Mouse (Mus musculus) neural tube, embryonic 14.5 days (tissue): ENCODE measurements around the gene Ets1. TPM values are rescaled to one million over a fixed set of nuclear protein-coding genes. Genes with fewer than 3 reads are reported as not detected.

Source experiments
- ATAC-seq: fragments of 200-750 bp; cut with Nextera tagmentation; 2 replicates; pipeline ENCODE4 v1.8.0; 2017; ENCODE audit warnings: low read depth, mild to moderate bottlenecking, moderate TSS enrichment, moderate library complexity
- H3K27ac ChIP-seq: fragments of 300-500 bp; sonication (generic); 2 replicates; pipeline ENCODE4 v1.5.1; 2014; ENCODE audit warnings: low read depth, mild to moderate bottlenecking, control low read depth, low read length, moderate library complexity, mixed read lengths
- H3K27me3 ChIP-seq: fragments of 300-500 bp; sonication (generic); 2 replicates; pipeline ENCODE4 v1.6.1; 2014; ENCODE audit warnings: low read length; ENCODE audit not compliant: control insufficient read depth, insufficient read depth
- H3K36me3 ChIP-seq: fragments of 300-500 bp; sonication (generic); 2 replicates; pipeline ENCODE4 v1.6.1; 2014; ENCODE audit warnings: low read length, mixed read lengths; ENCODE audit not compliant: control insufficient read depth, insufficient read depth
- H3K4me1 ChIP-seq: fragments of 300-500 bp; sonication (generic); 2 replicates; pipeline ENCODE4 v1.6.1; 2014; ENCODE audit warnings: low read length; ENCODE audit not compliant: control insufficient read depth, insufficient read depth
- H3K4me2 ChIP-seq: fragments of 300-500 bp; sonication (generic); 2 replicates; pipeline ENCODE4 v1.6.1; 2014; ENCODE audit warnings: mild to moderate bottlenecking, low read depth, low read length, control low read depth
- H3K4me3 ChIP-seq: fragments of 300-500 bp; sonication (generic); 2 replicates; pipeline ENCODE4 v1.5.1; 2014; ENCODE audit warnings: low read depth, low read length, control low read depth, mixed read lengths
- H3K9ac ChIP-seq: fragments of 300-500 bp; sonication (generic); replicated peaks from 2 replicates; pipeline ENCODE4 v1.6.1; 2014; ENCODE audit warnings: low read depth, mild to moderate bottlenecking, control low read depth, low read length, mixed read lengths
- H3K9me3 ChIP-seq: fragments of 300-500 bp; sonication (generic); 2 replicates; pipeline ENCODE4 v1.6.1; 2016; ENCODE audit warnings: low read length; ENCODE audit not compliant: control insufficient read depth
- WGBS: fragments of 180-500 bp; shearing (Covaris S2); extraction: QIAGEN DNeasy Blood & Tissue Kit; methylation state at CpG from one replicate; pipeline ENCODE4 v1.1.7; 2014; 5-methylcytosine and 5-hydroxymethylcytosine counted together
- polyA plus RNA-seq: library from polyadenylated mRNA; unstranded; fragments of >200 nt; fragmentation: Nextera tagmentation; extraction: Ambion mirVana; gene quantifications from 2 replicates; pipeline ENCODE4 v1.2.1, GENCODE M21; 2014

The Ets1 gene
- 11.6 and 23.7 TPM in 2 replicates for polyA plus RNA-seq

DNA sequence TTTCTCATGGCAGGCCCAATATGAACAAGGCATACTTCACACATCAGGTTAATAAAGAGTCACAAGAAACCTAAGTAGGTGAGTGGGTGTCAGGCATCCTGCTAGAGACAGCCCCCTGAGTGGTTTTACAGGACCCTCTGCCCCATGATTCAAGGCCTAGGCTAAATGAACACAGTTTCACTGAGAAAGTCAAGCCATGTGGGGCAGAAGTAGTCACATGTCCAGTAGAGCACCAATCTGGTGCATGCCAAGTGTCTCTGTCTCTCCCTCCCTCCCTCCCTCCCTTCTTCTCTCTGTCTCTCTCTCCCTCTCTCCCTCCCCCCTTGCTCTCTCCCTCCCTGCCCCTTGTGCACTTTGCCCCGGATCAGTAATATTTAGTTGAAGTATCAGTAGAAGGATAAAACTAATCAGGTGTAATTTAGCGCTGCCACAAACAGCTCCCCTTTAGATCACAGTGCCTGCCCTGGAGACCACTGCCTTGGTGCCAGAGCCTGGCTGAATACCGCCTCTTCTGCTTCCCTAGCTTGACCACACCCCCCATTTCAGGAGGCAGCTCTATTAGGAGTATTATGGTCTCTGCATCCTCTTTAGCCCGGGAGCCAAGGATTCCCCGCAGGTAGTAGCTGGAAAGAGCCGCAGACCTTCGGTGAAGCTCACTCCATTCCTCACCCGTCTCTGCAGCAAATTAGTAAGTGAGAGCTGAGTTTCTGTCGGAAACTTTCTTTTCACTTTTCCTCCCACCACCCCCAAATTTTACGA, at the start of gene Ets1:
TSS of gene Ets1 (plus strand) at position 595 of the 759 bp plus-strand sequence.
- H3K27ac ChIP-seq = no peak within 1 kb of the TSS
- H3K4me1 ChIP-seq = no peaks in the 10 kb centered on the region
- WGBS = 1% methylated on average over 10 of the region's 10 CpGs
- no peaks in the 10 kb centered on the region for H3K36me3 ChIP-seq
- peaks cover 5% of the 10 kb centered on the region; the same call in 1 of the 2 replicates for H3K27me3 ChIP-seq
- H3K4me3 ChIP-seq = no peak within 1 kb of the TSS
- no peak for ATAC-seq
- H3K9me3 ChIP-seq = no peaks in the 10 kb centered on the region
- no peak within 1 kb of the TSS for H3K9ac ChIP-seq
- 0 out of 2 replicates have a peak within 1 kb of the TSS, but pooled peaks have one; percentile 0 for H3K4me2 ChIP-seq

DNA sequence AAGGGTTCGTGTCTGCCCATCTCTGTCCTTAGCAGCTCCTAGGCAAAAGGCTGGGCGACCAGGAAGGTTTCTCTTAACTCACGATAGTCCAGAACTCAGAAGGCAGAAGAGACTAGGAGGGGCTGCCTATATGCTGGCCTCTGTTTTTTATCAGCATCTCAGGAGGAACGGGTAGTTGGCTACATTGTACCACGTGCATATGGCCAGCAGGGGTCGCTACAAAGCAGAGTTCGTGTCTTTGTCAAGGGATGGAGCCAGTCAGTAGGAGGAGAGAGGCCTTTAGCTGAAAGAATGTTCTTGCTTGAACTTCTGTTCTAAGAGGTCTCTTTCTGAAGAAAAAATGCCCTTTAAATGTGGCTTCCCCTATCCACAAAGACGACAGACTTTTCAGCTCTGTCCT, 46.1 kb upstream of the Ets1 start:
- WGBS = 11% methylated on average over 8 of the region's 8 CpGs
- Histone ChIP-seq H3K36me3 (no peaks in the 10 kb centered on the region), H3K4me3 (no peak overlapping the region), H3K9me3 (no peaks in the 10 kb centered on the region), H3K4me1 (0 out of 2 replicates have a peak, but pooled peaks cover 3% of the 10 kb centered on the region), H3K27me3 (no peaks in the 10 kb centered on the region), H3K27ac (no peak overlapping the region), H3K4me2 (no peak overlapping the region), H3K9ac (no peak overlapping the region)
- ATAC-seq = peak; percentile 79

- no peak for ATAC-seq
- H3K27ac ChIP-seq = no peak overlapping the region
- H3K4me2 ChIP-seq = no peak overlapping the region
- H3K4me3 ChIP-seq = no peak overlapping the region
- no peaks in the 10 kb centered on the region for H3K36me3 ChIP-seq
- H3K4me1 ChIP-seq = 0 out of 2 replicates have a peak, but pooled peaks cover 3% of the 10 kb centered on the region
- no peak overlapping the region for H3K9ac ChIP-seq
- WGBS = 47% methylated on average over 5 of the region's 5 CpGs
- H3K27me3 ChIP-seq = no peaks in the 10 kb centered on the region
- no peaks in the 10 kb centered on the region for H3K9me3 ChIP-seq
Observed at GRCm38 (mm10) chr9:32590571-32590970, 45.5 kb upstream of the Ets1 start.

GRCm38 (mm10) chr9:32591732-32592582, 44.1 kb upstream of the Ets1 start:
- H3K9me3 ChIP-seq = no peaks in the 10 kb centered on the region
- 0 out of 2 replicates have a peak overlapping the region, but pooled peaks have one; percentile 17 for H3K4me2 ChIP-seq
- H3K36me3 ChIP-seq = no peaks in the 10 kb centered on the region
- H3K9ac ChIP-seq = no peak overlapping the region
- H3K27ac ChIP-seq = no peak overlapping the region
- WGBS = 9% methylated on average over 14 of the region's 14 CpGs
- ATAC-seq = peak; percentile 84
- H3K4me1 ChIP-seq = 0 out of 2 replicates have a peak, but pooled peaks cover 3% of the 10 kb centered on the region
- H3K4me3 ChIP-seq = no peak overlapping the region
- no peaks in the 10 kb centered on the region for H3K27me3 ChIP-seq

- WGBS = 12% methylated on average over 2 of the region's 2 CpGs
- no peak overlapping the region for H3K27ac ChIP-seq
- no peaks in the 10 kb centered on the region for H3K27me3 ChIP-seq
Observed at GRCm38 (mm10) chr9:32592583-32592890, 43.5 kb upstream of the Ets1 start.

GRCm38 (mm10) chr9:32593816-32594215, 42.2 kb upstream of the Ets1 start:
- no peak for ATAC-seq
- WGBS = 6% methylated on average over 1 of the region's 1 CpGs

More at GRCm38 (mm10) chr9:32592583-32592890, 43.5 kb upstream of the Ets1 start:
- H3K9me3 ChIP-seq = no peaks in the 10 kb centered on the region
- 0 out of 2 replicates have a peak, but pooled peaks cover 3% of the 10 kb centered on the region for H3K4me1 ChIP-seq
- H3K4me2 ChIP-seq = no peak overlapping the region
- H3K36me3 ChIP-seq = no peaks in the 10 kb centered on the region
- no peak overlapping the region for H3K9ac ChIP-seq
- H3K4me3 ChIP-seq = no peak overlapping the region
- no peak for ATAC-seq

DNA sequence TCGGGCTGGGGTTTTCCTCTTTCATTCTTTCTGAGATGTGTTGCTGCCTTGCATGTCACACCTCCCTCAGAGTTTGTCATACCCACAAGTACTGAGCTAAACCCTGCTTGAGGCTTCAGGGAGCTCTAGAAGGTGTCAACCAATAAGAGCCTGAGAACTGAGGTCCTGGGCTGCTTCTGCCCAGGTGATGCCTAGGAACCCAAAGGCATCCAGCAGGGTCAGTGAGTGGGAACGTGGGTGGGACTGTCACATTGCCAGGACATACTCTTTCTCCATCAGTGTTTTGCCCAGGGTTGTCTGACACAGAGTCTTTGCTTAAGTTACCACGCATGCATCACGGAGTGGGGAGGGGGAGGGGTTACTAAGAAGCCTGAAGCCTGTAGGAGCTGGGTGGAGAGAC, 41.7 kb upstream of the Ets1 start:
- 52% methylated on average over 4 of the region's 4 CpGs for WGBS
- Histone ChIP-seq H3K4me2 (no peak overlapping the region), H3K27ac (no peak overlapping the region), H3K36me3 (no peaks in the 10 kb centered on the region), H3K4me3 (no peak overlapping the region), H3K27me3 (no peaks in the 10 kb centered on the region), H3K4me1 (0 out of 2 replicates have a peak, but pooled peaks cover 3% of the 10 kb centered on the region), H3K9ac (no peak overlapping the region), H3K9me3 (no peaks in the 10 kb centered on the region)
- ATAC-seq = no peak

More at GRCm38 (mm10) chr9:32593816-32594215, 42.2 kb upstream of the Ets1 start:
- Histone ChIP-seq H3K27me3 (no peaks in the 10 kb centered on the region), H3K9ac (no peak overlapping the region), H3K27ac (no peak overlapping the region), H3K4me3 (no peak overlapping the region), H3K36me3 (no peaks in the 10 kb centered on the region), H3K4me1 (0 out of 2 replicates have a peak, but pooled peaks cover 3% of the 10 kb centered on the region), H3K4me2 (no peak overlapping the region), H3K9me3 (no peaks in the 10 kb centered on the region)

GRCm38 (mm10) chr9:32595076-32595820, 40.8 kb upstream of the Ets1 start:
- ATAC-seq = no peak
- H3K36me3 ChIP-seq = no peaks in the 10 kb centered on the region

More at GRCm38 (mm10) chr9:32595076-32595820, 40.8 kb upstream of the Ets1 start:
- H3K27me3 ChIP-seq = no peaks in the 10 kb centered on the region
- 0 out of 2 replicates have a peak, but pooled peaks cover 3% of the 10 kb centered on the region for H3K4me1 ChIP-seq
- WGBS = 34% methylated on average over 7 of the region's 7 CpGs
- H3K27ac ChIP-seq = no peak overlapping the region
- H3K4me3 ChIP-seq = no peak overlapping the region
- no peak overlapping the region for H3K9ac ChIP-seq
- H3K4me2 ChIP-seq = no peak overlapping the region
- no peaks in the 10 kb centered on the region for H3K9me3 ChIP-seq
